Comparison of ENCODE assay signal across 8 mouse cellular contexts in genomic region chr10:80929299-80930226, GRCm38 (mm10). TPM values are rescaled to one million over a fixed set of nuclear protein-coding genes. Genes with fewer than 3 reads are reported as not detected.
DNase-seq lines count a peak whose midpoint lies in the region; ATAC-seq and TF ChIP-seq lines count a peak whose summit lies in the region.

Gadd45b (plus strand) TSS chr10:80930073.

- DNase-seq in c-Kit-positive CD71-positive TER-119-positive erythroid progenitor cells, embryonic 14.5 days (ENCODE audit: low spot score), result peak; percentile 98
- peak; percentile 99 for DNase-seq in heart, postnatal 25 days (ENCODE audit: low spot score)
- DNase-seq in layer of hippocampus, adult 18-20 months (ENCODE audit: low spot score in 2 of 2), result peak; percentile 98 to 99
- peak; percentile 98 for DNase-seq in lung, adult 2 months
- peak; percentile 99 for DNase-seq in thymus, adult 18-20 months

- TF ChIP-seq CTCF in ES-Bruce4 (IDR thresholded peaks at IDR 0.05; ENCODE audit: low read depth, low read length), result no peak
- TF ChIP-seq CTCF in lung, adult 2 months (IDR thresholded peaks at IDR 0.05; ENCODE audit: insufficient read depth, low read length), result no peak

- H3K4me2 ChIP-seq in forebrain, embryonic 13.5 days, result peak within 1 kb of the TSS; percentile 80

- H3K27ac ChIP-seq in ES-Bruce4 (ENCODE audit: insufficient read depth, low read length), result no peak within 1 kb of the TSS
- H3K27ac ChIP-seq in forebrain, embryonic 13.5 days, result peak within 1 kb of the TSS; percentile 66

- H3K4me1 ChIP-seq in ES-Bruce4 (ENCODE audit: control insufficient read depth, insufficient read depth, low read length), result peaks cover 4% of the 10 kb centered on the region
- peaks cover 54% of the 10 kb centered on the region for H3K4me1 ChIP-seq in forebrain, embryonic 13.5 days
- H3K4me1 ChIP-seq in lung, adult 2 months (ENCODE audit: control insufficient read depth, insufficient read depth, low read length), result peaks cover 21% of the 10 kb centered on the region

- peak within 1 kb of the TSS; percentile 86 for H3K4me3 ChIP-seq in ES-Bruce4 (ENCODE audit: low read depth, low read length)
- peak within 1 kb of the TSS; percentile 46 for H3K4me3 ChIP-seq in forebrain, embryonic 13.5 days
- H3K4me3 ChIP-seq in lung, adult 2 months (replicated peaks; ENCODE audit: extremely low read depth, low read depth, low read length), result peak within 1 kb of the TSS; percentile 97

- intact Hi-C loops in heart, postnatal 25 days (cut with DNase I), result loop anchor here (2.0 kb wide), 1 partner anchor 65 kb away; no protein-coding TSS in a partner anchor

- no peaks in the 10 kb centered on the region for H3K9me3 ChIP-seq in ES-Bruce4 (replicated peaks; ENCODE audit: control insufficient read depth, insufficient read depth, low read length, poor library complexity, severe bottlenecking)
- H3K9me3 ChIP-seq in forebrain, embryonic 13.5 days (replicated peaks), result no peaks in the 10 kb centered on the region

- H3K27me3 ChIP-seq in ES-Bruce4 (ENCODE audit: control insufficient read depth, insufficient read depth, low read length, poor library complexity, severe bottlenecking), result no peaks in the 10 kb centered on the region
- peaks cover 45% of the 10 kb centered on the region for H3K27me3 ChIP-seq in forebrain, embryonic 13.5 days

- ATAC-seq in forebrain, embryonic 13.5 days, result peak; percentile 94
- peak; percentile 82 for ATAC-seq in neutrophil, adult 5-6 weeks (ENCODE audit: extremely low read depth, insufficient number of reproducible peaks, low FRiP score, poor library complexity, severe bottlenecking)

- H3K9ac ChIP-seq in ES-Bruce4 (ENCODE audit: low read depth, poor library complexity, severe bottlenecking), result peak within 1 kb of the TSS; percentile 82
- peak within 1 kb of the TSS; percentile 64 for H3K9ac ChIP-seq in forebrain, embryonic 13.5 days

- peak; percentile 99 for TF ChIP-seq POLR2A in ES-Bruce4 (IDR thresholded peaks at IDR 0.05; ENCODE audit: insufficient read depth, low read length)
- peak; percentile 100 for TF ChIP-seq POLR2A in lung, adult 2 months (IDR thresholded peaks at IDR 0.05; ENCODE audit: borderline replicate concordance, extremely low read depth, low read depth, low read length)

- no peak for TF ChIP-seq EP300 in ES-Bruce4 (IDR thresholded peaks at IDR 0.05; ENCODE audit: insufficient read depth, low read depth, low read length)

- H3K36me3 ChIP-seq in ES-Bruce4 (ENCODE audit: control insufficient read depth, insufficient read depth, low read length, poor library complexity, severe bottlenecking), result peaks cover 9% of the 10 kb centered on the region
- no peaks in the 10 kb centered on the region for H3K36me3 ChIP-seq in forebrain, embryonic 13.5 days (ENCODE audit: poor library complexity, severe bottlenecking)

- under 1% methylated on average over 56 of the region's 56 CpGs for WGBS in forebrain, embryonic 13.5 days
- WGBS in lung, adult 2 months, result under 1% methylated on average over 56 of the region's 56 CpGs

RNA-seq across cellular contexts. Expression of gene Gadd45b, which starts in this region (rescaled TPM):
- polyA plus RNA-seq in ES-Bruce4 (2011; ENCODE audit: insufficient read depth, insufficient read length, low read depth, missing spikeins), result 80.7 and 86.3 TPM in 2 replicates
- polyA plus RNA-seq in forebrain, embryonic 13.5 days (2015; fragmentation: Nextera tagmentation; extraction: Ambion mirVana), result 4.9 and 5.1 TPM in 2 replicates
- total RNA-seq in heart, postnatal 25 days (2021), result 10 to 100 TPM in 1 of 2 experiments, 1 to 10 TPM in 1; 8.2 to 14.1 TPM
- total RNA-seq in layer of hippocampus, adult 18-20 months (2021), result 10 to 100 TPM; 24.9 to 28.1 TPM
- polyA plus RNA-seq in lung, adult 2 months (2012; rRNA removed), result 103 and 120 TPM in 2 replicates
- 59.9 and 63.2 TPM in 2 replicates for total RNA-seq in neutrophil, adult 5-6 weeks (2017)

Comparison
In these comparisons a context has a peak if more than half of its experiments do, and no peak if none do; other contexts are left out.
1. RNA of gene Gadd45b (polyA plus RNA-seq): 103 to 120 TPM in lung, adult 2 months and 80.7 to 86.3 TPM in ES-Bruce4; 4.9 to 5.1 TPM in forebrain, embryonic 13.5 days; every median in the first group is over 10 times any median in the second.
2. H3K4me3 ChIP-seq: peak in every context shown above with its lines; median percentile 97 in lung, adult 2 months; 86 in ES-Bruce4; 46 in forebrain, embryonic 13.5 days.
3. Peak in every context shown above with its lines, with median percentiles within 50 percentile points of each other: DNase-seq.